Mouse (Mus musculus): Measurements from ENCODE around the gene Rfpl4.
"Not testable (repeated sequence)": the region's sequence is repeated elsewhere in the genome, so short reads cannot be mapped to it uniquely, and the experiment has no call there.

DNA sequence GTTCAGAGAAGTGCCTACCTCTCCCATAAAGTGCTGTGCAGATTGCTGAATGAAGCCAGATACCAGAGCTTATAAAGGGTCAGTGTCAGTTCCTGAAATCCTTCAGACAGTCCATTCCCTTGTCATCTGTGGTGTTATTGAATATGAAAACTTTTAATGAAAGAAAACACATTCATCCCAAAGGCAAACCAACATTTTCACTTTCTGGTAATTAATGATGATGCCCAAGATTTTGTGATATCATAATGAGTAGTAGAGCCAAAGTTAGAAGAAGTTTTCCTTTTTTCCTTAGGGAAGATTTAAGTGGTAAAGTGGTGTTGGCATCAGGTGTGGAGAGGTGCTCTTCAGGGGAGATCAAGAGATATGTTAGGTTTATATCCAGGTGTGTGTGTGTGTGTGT is 32.8 kb upstream of the Rfpl4 start, which contains the start of gene Vmn1r55:
- not testable (repeated sequence) for TF ChIP-seq POLR2AphosphoS2 (IDR thresholded peaks at IDR 0.05; ENCODE audit: insufficient read length, low read depth); CEBPB (IDR thresholded peaks at IDR 0.05; ENCODE audit: insufficient read depth, poor library complexity, severe bottlenecking); POLR2A (IDR thresholded peaks at IDR 0.05; ENCODE audit: insufficient read length, low read depth); MAX (IDR thresholded peaks at IDR 0.05; ENCODE audit: low read depth); MYOG (IDR thresholded peaks at IDR 0.05; ENCODE audit: control insufficient read depth in 1 of 3, insufficient read depth in 1 of 3, insufficient read length in 2 of 3, low read depth in 2 of 3); TCF3 (IDR thresholded peaks at IDR 0.05; ENCODE audit: insufficient read length, low read depth); TCF12 (IDR thresholded peaks at IDR 0.05; ENCODE audit: insufficient read depth, poor library complexity, severe bottlenecking)

Measured in myocyte (in vitro differentiated cells).